Mouse (Mus musculus): Measurements from ENCODE around the gene Efcab14. TPM values are rescaled to one million over a fixed set of nuclear protein-coding genes. Genes with fewer than 3 reads are reported as not detected.

Efcab14 gene
- total RNA-seq, 1 experiment from 2014 or later, result 48.6 TPM

Other genes with a start within 250 kb of the Efcab14 start
- not detected in 2 replicates for gene Cyp4a14, start 241.6 kb upstream of the Efcab14 start, total RNA-seq (2017)
- gene Cyp4a10, start 219.5 kb upstream of the Efcab14 start, total RNA-seq (2017), result not detected in 2 replicates
- gene Cyp4a31, start 174.1 kb upstream of the Efcab14 start, total RNA-seq (2017), result not detected in 2 replicates
- not detected in 2 replicates for gene Cyp4a32, start 136.8 kb upstream of the Efcab14 start, total RNA-seq (2017)
- 0.14 and 2.9 TPM in 2 replicates for gene Cyp4b1, start 90.0 kb upstream of the Efcab14 start, total RNA-seq (2017)
- gene Tex38, start 43.3 kb downstream of the Efcab14 start, total RNA-seq (2017), result 0.87 TPM in 1 of 2 replicates, not detected in the other
- gene Atpaf1, start 47.1 kb downstream of the Efcab14 start, total RNA-seq (2017), result 13.1 and 17.4 TPM in 2 replicates
- 8.4 and 16.9 TPM in 2 replicates for gene Mob3c, start 90.3 kb downstream of the Efcab14 start, total RNA-seq (2017)
- gene Mknk1, start 101.5 kb downstream of the Efcab14 start, total RNA-seq (2017), result 31.7 and 68.4 TPM in 2 replicates
- not detected in 2 replicates for gene Kncn, start 146.7 kb downstream of the Efcab14 start, total RNA-seq (2017)
- not detected in 2 replicates for gene 6430628N08Rik, start 152.9 kb downstream of the Efcab14 start, total RNA-seq (2017)
- gene Dmbx1, start 202.2 kb downstream of the Efcab14 start, total RNA-seq (2017), result not detected in 2 replicates